Mouse (Mus musculus): ENCODE measurements at regions not wholly inside any gene's neighbourhood (a gene's known extent, or its start where the extent isn't known, plus 50 kb on each side); places are given as distances from the start of the nearest gene placed in this dataset.

- DNase-seq (ENCODE audit: low read depth, low spot score) = peak; percentile 72
Observed at GRCm38 (mm10) chr2:172613891-172614391, 64.5 kb downstream of the Tfap2c start.

GRCm38 (mm10) chr2:172615148-172615547, 65.8 kb downstream of the Tfap2c start:
- no peak for DNase-seq (ENCODE audit: low read depth, low spot score)

- DNase-seq (ENCODE audit: low read depth, low spot score) = no peak
Observed at GRCm38 (mm10) chr2:172615582-172615981, 66.2 kb downstream of the Tfap2c start.

DNA sequence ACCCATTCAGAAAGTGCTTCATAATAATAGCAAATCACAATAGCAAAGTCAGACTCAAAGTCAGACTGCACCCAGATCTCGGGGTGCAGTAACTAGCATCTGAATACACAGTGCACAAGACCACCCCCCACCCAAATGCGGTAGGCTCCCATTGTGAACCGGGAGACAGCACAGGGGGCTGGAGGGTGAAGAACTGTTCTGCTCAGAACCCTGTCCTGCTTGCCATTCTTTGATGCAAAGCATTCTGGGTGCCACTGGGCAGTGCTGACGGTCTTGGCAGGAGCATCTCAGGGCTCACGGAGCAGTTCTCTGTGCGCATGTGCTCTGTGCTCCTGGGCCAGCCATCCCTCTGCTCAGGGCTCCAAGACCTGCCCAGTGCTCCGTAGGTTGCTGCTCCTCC, 69.8 kb downstream of the Tfap2c start:
- DNase-seq (ENCODE audit: low read depth, low spot score) = peak; percentile 80

DNA sequence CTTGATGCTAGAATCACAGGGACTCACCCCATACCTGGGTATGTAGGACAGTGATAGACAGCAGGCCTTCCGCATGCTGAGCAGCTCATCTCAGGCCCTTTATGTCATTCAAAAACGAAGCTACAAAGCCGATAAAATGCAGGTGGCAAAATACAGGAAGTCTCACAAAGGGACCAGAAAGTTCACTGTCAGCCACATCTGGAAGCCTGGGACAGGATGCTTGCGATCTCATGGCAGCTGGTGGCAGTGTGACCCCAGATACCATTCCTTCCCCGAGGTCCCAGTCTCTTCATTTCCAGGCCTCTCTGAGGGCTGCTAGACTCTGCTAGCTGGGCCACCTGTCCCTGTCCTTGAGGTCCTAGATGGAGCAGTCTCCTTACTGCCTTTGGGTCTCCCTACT, 70.6 kb downstream of the Tfap2c start:
- DNase-seq (ENCODE audit: low read depth, low spot score) = no peak

DNA sequence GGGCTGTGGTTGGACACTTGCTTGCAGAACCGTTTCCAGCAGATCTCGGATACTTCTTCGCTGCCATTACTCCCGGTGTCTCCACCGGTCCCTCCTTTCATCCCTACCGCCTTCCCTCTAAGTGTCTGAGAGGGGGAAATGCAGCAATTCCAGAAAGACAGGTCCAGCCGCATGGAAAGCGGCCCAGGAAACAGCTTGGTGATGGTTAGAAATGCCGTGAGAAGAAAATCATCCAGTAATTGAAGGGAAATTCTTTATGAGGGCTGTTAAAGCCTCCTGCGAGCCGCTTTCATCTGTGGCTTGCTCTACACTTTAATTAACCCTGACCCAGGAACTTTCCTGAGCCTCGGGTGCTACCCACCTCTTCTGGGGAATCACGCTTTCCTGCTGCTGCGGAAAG, 74.3 kb downstream of the Tfap2c start:
- no peak for DNase-seq (ENCODE audit: low read depth, low spot score)

DNA sequence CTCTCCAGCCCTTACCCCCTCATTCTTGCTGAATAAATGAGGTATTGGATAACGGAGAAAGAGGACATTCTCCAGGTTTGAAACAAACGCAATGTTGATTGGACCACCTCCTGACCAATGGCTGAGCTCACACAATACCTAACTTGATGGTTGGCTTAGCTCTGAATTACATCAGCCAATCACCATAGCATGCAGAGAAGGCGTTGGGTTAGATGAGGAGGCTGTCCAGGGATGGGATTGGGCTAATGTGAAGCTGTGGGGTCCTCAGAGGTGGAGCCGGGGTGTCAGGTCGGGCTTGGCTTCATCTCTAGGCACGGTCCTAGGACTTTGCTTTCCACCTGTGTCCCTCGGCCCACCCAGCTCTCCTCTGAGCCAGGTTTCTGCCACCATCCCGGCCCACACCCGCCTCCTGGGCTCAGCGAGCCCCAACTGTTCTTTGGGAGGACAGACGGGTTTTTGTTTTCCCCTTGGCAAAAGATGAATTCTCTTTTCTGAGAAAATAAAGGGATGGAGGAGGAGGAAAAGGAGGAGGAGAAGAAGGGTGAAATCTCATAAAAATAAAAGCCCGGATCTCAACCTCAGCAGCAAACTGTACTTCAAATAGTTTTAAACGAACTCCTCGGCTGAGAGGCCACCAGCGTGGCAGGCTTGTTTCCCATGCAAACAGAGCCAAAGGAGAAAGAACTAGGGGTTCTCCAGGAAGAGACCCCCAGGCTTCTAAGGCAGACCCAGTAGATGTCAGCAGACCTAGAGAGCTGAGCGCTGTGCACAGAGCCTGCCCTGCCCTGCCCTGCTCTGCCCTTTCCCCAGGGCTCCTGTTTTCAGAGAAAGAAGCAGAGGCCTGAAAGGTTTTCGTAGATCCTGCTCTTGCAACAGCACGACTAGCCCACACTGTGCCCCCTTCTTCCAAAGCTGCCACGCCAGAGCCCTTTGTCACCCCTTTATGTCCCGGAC, 78.2 kb downstream of the Tfap2c start:
- DNase-seq (ENCODE audit: low read depth, low spot score) = peak; percentile 55

DNA sequence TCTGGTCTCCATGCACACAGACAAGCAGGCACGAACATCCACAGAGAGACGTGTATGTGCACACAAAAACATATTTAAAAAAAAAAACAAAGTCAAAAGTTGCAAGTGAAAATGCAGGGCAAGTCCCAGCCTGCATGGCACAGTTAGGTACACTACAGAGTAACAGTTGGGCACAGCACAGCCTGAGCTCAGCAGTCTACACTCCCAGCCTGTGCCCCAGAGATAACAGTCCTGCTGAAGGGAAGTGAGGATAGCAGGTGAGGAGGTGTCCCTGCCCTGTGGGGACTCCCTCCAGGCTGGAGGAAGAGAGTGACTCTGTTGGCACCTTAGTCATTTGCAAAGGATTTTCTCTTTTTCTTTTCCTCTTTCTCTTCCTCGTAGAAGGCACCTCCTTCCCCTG, 80.9 kb downstream of the Tfap2c start:
- DNase-seq (ENCODE audit: low read depth, low spot score) = no peak

GRCm38 (mm10) chr2:172642616-172643015, 93.2 kb downstream of the Tfap2c start:
- no peak for DNase-seq (ENCODE audit: low read depth, low spot score)

DNA sequence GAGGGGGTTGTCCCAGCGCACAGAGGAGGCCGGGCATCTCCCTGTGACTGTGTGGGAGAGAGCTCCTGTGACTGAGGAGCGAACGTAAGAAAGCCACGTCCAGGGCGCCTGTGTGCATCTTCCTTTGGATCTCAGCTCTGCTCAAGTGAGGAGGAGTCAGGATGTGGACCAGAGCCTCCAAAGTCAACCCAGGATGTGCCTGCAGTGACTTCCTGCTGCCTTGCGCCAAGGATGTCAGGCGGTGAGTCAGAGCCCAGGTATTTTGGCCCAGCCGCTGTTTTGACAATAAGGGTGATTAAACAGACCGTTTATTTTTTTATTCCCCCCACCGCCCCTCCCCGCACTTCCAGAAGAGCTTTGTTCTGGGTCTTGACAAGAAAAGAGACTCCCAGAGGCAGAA, 94.5 kb downstream of the Tfap2c start:
- DNase-seq (ENCODE audit: low read depth, low spot score) = peak; percentile 55

DNA sequence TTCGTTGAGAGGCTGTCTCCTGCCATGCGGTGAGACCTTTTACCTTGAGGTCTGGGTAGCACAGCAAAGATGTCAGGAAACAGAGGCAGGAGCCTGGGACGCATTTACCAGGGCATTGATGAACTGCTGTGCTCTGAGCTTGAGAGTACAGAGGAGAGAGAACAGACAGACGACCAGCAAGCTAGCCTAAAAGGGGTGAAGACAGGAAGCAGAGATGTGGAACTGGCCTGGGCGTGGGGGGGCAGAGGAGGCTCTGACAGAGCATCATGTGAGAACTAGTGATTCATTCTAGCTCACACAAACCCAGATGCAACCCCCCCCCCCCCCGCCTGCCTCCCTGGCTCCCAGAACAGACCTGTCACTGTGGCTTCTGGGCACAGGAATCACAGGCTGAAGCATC, 95.1 kb downstream of the Tfap2c start:
- no peak for DNase-seq (ENCODE audit: low read depth, low spot score)

DNA sequence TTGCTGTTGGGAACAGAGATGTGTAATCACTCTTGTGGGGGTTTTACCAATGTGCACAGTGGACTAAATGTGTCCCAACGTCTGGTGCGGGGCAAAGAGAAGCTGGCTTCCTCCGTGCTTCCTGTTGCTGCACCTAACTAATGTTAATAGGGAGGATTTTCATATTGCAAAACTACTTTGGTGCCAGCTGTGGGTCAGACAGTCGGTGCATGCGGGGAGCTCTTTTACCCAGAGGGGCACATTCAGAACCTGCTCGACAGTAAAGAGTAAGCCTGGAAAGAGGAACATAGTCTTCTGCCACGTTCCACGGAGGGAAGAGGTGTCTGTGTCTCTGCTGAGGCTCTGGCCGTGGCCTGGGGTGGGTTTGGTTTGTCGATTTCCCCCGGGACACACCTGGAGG, 98.7 kb downstream of the Tfap2c start:
- no peak for DNase-seq (ENCODE audit: low read depth, low spot score)

DNA sequence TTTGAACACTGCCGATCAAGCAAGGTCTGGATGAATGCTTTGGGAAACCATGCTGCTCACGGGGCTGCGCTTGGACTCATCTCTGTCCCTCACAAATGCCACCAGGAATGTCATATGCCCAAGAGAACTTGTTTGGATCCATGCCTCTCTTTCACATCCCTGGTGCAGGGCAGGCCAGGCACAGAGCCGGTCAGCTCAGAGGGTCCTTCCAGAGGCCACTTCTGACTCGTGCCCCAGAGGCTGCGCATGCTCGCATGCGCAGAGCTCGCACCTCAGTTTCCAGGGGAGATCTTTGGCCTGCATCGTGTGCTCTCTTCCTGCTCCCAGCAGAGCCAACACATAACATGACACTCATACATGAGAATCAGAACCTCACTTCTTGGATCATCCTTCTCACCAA, 111.1 kb downstream of the Tfap2c start:
- DNase-seq (ENCODE audit: low read depth, low spot score) = no peak

- no peak for DNase-seq (ENCODE audit: low read depth, low spot score)
Observed at GRCm38 (mm10) chr2:172660916-172661315, 111.5 kb downstream of the Tfap2c start.

DNA sequence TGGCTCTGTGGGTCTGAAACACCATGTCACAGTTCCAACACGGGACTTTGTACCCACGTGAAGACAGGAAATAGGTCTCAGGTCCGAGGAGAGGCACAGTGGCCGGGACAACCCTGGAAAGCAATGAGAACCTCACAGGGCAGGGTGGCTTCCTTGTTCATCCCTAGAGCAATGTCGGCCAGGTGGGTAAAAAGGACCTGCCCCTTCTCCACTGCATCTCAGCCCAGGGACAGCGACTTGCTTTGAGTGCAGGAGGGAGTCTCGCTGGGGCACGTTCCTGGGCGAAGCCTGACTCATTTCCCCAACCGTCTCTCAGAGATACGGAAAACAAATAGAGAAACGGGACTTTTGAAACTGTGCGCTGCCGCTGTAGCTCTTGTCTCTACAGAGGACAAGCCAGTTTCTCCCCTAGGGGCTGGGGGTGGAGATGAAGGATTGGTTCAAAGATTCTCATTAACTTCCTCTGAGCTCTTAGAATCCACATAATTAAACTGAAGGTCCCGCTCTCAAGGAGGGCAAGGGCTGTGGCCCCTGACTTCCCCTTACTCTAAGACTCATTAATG, 112.1 kb downstream of the Tfap2c start:
- DNase-seq (ENCODE audit: low read depth, low spot score) = no peak

- DNase-seq (ENCODE audit: low read depth, low spot score) = peak; percentile 78
Observed at GRCm38 (mm10) chr2:172662165-172662564, 112.8 kb downstream of the Tfap2c start.

DNA sequence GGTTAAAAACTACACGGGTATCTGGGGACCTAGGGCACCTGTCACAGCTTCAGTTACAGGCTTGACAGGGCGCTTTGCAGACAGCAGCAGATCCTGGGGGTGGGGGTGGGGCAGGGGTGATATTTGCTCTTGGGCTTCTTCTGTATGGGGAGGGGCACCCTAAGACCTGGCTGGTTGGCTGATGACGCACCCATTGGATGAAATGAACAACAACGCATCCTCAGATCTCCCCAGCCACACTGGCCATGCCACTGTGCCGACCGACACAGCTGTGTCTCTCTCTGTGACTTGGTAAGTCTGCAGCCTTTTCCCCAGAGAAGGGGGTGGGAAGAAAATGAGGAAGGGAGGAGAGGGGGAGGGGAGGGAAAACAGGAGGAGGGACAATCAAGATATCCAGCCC, 114.3 kb downstream of the Tfap2c start:
- DNase-seq (ENCODE audit: low read depth, low spot score) = no peak

DNA sequence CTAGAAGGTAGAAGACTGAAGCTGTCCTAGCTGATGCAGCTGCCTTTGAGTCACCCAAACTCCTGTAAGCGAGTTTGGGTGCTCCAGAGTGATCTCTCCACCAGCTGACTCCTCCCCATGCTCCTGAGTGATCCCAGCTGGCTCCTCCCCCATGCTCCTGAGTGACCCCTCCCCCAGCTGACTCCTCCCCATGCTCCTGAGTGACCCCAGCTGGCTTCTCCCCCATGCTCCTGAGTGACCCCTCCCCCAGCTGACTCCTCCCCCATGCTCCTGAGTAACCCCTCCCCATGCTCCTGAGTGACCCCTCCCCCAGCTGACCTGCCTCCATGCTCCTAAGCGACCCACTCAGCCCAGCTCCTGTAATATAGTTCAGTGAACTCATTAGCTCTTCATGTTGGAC, 123.7 kb downstream of the Tfap2c start:
- DNase-seq (ENCODE audit: low read depth, low spot score) = peak; percentile 95

DNA sequence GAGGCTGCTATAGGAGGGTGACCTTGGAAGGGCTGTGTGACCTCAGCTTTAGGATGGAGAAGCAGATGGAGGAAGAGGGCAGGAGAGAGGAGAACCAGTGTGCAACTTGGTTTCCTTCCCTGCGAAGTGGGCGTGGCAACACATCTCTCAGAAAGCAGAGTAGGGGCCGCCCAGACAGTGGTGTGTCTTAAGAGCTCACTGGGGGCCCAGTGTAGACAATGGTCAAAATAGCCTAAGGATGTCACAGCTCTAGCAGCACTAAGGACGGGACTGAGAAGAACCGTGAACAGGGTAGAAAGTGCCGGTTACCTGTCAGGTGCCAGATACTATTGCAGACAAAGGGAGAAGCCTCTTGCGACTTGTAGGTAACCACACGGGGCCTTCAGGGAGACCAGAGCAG, 125.2 kb downstream of the Tfap2c start:
- DNase-seq (ENCODE audit: low read depth, low spot score) = peak; percentile 51

GRCm38 (mm10) chr2:172675081-172675480, 125.7 kb downstream of the Tfap2c start:
- no peak for DNase-seq (ENCODE audit: low read depth, low spot score)

DNA sequence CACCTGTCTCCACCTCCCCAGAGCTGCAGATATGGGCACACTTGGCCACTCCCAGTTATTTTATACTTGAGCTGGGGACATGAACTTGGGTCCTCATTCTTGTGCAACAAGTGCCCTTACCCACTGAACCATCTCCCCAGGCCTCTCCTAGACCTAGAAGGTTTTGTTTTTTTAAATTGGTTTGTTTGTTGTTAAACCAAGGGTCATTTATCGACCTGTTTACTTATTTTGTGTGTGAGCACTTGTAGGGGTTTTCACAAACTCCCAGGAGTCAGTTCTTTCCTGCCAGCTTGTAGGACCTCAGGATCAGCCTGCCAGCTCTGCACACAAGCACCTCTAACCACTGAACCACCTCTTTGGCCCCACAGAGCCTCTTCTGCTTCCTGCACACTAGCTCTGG, 140.8 kb downstream of the Tfap2c start:
- DNase-seq (ENCODE audit: low read depth, low spot score) = no peak

DNA sequence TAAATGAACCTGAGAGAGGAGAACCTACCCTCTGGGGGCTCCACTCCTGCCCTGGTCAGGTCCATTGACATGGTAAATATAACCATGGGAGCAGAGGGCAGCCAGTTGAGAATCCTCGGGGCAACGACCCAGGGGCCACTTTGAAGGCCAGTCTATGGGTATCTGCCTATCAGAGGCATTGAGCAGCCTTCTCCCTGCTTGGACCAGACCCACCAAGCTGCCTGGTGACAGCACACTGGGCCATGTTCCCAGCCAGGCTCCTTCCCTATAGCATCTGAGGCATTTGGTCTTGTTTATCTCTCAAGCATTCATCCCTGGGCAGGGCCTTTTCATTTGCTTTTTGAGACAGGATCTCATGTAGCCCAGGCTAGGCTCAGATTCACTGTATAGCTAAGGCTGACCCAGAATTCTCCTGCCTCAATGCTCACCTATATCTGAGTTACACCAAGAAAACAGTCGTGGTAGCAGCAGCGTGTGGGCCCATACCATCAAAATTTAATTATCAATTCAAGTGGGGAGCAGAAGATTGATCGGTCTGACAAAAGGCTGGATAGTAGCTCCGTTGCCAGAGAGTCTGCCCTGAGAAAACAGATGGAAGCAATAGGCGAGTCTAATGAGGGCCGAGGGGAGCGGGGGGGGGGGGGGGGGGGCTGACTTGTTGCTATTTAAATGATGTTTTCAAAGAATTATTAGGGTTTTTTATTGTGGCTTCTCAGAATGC, 141.7 kb downstream of the Tfap2c start:
- DNase-seq (ENCODE audit: low read depth, low spot score) = no peak
